Mouse (Mus musculus) adrenal gland, postnatal 4 days (tissue): Measurements from ENCODE around the gene Cstf2t. TPM values are rescaled to one million over a fixed set of nuclear protein-coding genes. Genes with fewer than 3 reads are reported as not detected.
A peak's percentile ranks its signal among the peaks of the same experiment; 100 is the strongest.

ENCODE experiments used
- DNase-seq, 2 experiments: peaks; one replicate each; pipeline ENCODE4 v3.0.0; 2021 to 2022; ENCODE audit warnings: low spot score in 2 of 2, mixed read lengths in 2 of 2
- long read RNA-seq, 2 experiments: library from polyadenylated mRNA; stranded (forward); transcript quantifications; one replicate each; pipeline ENCODE4 v2.0.0; 2021
- total RNA-seq, 2 experiments: library from RNA; stranded (reverse); gene quantifications; 2 replicates each; pipeline ENCODE4 v1.2.3; 2021

Cstf2t gene
- total RNA-seq, result 10 to 100 TPM; 34.7 to 40.2 TPM
- long read RNA-seq, experiment 1, full-length matches to known transcripts, result 32 of 32 reads
- long read RNA-seq, experiment 1, partial matches to known transcripts, result 0 of 32 reads
- long read RNA-seq, experiment 1, other reads (novel, unspliced or antisense), result 0 of 32 reads
- long read RNA-seq, experiment 2, full-length matches to known transcripts, result 96 of 99 reads
- long read RNA-seq, experiment 2, partial matches to known transcripts, result 0 of 99 reads
- long read RNA-seq, experiment 2, other reads (novel, unspliced or antisense), result 3 of 99 reads

DNA sequence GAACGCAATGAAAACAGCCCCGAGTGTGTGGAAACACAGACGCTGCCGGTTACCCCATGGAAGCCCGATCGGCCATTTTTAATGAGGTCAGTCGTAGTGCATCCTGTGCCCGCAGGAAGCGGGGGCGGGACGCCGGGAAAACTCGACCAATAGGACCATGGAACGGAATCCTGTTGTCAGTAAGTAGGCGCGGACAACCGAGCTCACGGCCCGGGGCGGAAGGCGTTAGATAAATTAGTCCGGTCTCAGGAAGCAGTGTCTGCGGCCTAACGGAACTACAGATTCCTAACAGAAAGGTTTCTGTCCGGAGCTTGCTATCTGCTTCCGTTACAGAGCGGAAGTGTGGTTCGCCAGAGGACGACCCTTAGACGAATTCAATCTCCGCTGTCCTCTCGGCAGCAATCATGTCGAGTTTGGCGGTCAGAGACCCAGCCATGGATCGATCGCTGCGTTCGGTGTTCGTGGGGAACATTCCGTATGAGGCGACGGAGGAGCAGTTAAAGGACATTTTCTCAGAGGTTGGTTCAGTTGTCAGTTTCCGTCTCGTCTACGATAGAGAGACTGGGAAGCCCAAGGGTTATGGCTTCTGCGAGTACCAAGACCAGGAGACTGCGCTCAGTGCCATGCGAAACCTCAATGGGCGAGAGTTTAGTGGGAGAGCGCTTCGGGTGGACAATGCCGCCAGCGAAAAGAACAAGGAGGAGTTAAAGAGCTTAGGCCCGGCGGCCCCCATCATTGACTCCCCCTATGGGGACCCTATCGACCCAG is at the start of gene Cstf2t:
Gene Cstf2t, plus strand, starts transcription at position 176 of the 768 bp plus-strand sequence.
- peak; percentile 95 to 98 for DNase-seq

GRCm38 (mm10) chr19:31038951-31039350 is 43.7 kb upstream of the Cstf2t start:
- DNase-seq, result no peak

DNA sequence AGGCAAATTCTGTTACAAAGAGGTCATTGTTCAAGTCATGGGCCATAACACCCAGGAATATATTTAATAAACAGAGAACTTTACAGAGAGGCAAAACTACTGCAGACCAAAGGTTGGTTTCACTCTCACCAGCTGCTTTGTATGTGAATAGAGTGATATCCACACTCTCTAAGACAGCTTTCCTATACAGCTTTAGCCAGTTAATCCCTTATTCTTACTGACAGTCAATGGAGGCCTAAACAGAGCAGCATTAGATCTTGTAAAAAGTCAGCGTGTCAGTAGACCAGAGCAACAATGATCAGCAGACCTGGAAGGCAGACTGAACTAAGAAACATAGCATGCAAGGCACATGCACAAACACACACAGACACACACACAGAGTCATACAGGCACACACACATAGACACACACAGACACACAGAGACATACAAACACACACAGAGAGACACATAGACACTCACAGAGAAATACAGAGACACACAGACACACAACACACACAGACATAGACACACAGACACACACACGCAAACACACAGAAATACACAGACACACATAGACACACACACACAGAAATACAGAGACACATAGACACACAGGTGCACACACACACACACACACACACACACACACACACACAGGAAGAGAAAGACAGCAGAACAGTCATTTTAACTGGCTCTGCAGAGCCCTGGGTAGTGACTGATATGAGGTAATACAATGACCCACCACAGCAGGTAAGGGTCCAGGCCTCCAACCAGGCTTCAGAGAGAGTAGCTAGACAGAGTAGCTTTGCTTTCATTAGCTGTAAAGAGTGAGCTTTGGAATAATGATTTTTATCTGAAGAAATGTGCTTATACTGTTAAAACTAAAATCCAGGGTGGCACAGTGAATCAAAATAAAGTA is 41.4 kb upstream of the Cstf2t start:
- DNase-seq, result no peak

DNA sequence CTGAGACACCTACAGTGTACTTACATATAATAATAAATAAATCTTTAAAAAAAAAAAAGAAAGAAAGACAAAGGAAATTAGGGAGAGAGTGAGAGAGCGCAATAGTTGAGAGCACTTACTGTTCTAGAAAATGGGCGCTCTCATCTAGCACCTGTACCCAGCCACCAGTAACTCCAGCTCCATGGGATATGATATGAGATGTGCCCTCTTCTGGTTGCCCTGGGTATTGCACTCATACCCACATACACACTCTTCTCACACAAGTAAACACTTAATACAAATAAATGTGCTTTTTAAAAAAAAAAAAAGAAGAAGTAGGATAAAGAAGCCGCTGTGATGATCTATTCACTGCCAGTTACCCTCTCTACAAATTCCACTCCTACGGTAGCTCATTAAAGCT is 36.0 kb upstream of the Cstf2t start:
- no peak for DNase-seq

- DNase-seq, result no peak
Measured at GRCm38 (mm10) chr19:31064740-31065139, 17.9 kb upstream of the Cstf2t start.

- DNase-seq, result no peak
Measured at GRCm38 (mm10) chr19:31065206-31065781, 17.3 kb upstream of the Cstf2t start.

DNA sequence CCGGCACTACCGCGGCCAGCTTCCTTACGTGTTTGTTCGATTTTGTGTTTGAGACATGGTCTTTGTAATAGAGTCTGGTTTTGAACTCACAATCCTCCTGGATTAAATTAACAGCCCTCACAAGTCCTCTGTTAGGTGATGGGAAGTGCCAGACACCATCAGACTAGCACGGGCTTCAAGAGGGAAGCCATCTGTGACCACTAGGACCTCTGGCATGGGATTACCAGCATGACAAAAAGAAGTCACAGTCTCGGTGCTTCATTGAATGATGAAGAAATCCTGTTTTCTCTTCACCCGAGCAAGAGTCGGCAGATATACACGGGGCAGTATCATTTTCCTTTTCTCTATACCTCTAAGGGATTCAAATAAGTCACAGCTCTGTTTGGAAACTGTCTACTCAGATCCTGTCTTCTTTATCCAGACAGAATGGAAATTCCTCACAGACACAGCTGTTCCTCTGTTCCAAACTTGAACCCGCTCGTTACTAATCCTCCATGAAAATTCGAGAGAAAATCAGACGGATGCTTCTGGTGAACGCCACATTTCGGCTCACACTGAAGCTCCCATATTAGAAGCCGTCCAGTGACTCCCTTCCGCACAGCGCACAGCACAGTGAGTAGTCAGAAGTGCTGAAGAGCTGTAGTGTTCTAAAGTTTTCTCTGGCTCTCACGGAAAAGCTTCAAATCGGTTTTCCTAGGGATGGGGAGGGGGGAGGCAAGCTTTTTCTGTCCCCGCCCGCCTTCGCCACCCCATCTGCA is 8.5 kb upstream of the Cstf2t start:
- DNase-seq, result no peak

GRCm38 (mm10) chr19:31074717-31075063 is 7.9 kb upstream of the Cstf2t start:
- no peak for DNase-seq

GRCm38 (mm10) chr19:31076106-31076505 is 6.5 kb upstream of the Cstf2t start:
- no peak for DNase-seq

DNA sequence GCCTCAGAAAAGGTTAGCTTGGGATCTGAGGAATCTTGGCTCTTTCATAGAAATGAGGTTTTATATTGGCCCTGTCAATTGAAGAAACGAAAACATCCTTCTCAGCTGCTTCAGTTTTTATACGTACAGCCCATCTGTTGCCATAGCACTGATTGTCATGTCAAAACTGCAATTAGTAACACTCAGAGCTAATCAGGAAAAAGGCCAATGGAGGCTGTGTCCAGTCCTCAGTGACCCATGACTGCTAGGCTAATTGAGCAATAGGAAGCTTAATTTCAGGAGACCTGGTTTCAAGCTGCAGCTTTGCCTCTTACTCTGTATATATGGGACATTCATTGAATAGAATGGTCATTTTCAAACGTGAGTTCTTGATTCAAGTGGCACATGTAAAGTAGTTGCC is 4.4 kb upstream of the Cstf2t start:
- no peak for DNase-seq

DNA sequence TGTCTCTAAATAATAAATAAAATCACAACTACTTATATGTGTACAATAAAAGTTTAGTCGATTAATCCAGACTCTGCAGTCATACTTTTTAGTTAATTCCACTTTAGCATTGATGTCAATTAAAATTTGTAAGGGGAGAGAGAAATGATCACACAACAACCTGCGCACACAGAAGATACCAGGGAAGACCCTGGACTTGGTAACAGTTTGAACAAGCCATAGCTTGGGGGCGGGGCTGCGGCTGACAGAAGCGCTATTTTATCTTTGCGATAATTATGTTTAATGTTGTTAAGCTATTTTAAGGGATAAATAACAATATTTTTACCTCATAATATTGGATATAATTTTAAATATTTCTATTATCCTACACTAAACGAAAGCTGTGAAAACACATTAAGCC is 411 bp upstream of the Cstf2t start:
- no peak for DNase-seq

DNA sequence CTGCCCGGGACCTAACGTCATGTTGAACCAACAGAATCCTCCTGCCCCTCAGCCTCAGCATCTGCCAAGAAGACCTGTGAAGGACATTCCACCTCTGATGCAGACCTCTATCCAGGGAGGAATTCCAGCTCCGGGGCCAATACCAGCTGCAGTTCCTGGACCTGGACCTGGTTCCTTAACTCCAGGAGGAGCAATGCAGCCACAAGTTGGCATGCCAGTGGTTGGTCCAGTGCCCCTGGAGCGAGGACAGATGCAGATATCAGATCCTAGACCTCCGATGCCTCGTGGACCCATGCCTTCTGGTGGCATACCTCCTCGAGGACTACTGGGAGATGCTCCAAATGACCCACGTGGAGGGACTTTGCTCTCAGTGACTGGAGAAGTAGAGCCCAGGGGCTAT is 1.1 kb downstream of the Cstf2t start:
- no peak for DNase-seq

DNA sequence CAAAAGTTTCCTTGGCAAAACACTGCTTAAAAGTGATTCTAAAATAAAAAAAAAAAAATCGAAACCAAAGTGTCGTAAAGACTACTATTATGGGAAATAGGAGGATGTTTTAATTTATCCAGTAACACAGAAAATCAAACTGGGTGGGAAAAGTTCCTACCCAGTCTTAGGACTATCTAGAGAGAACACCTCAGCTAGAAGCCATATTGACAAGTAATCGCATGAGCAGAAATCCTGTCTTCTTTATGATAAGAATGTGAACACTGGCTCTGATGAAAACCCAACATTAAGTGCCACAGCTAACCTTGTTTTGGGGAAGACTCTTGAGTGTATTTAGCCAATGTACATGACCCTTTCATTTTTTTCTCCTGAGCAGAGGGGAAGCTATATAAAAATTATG is 15.2 kb downstream of the Cstf2t start:
- DNase-seq, result no peak

DNA sequence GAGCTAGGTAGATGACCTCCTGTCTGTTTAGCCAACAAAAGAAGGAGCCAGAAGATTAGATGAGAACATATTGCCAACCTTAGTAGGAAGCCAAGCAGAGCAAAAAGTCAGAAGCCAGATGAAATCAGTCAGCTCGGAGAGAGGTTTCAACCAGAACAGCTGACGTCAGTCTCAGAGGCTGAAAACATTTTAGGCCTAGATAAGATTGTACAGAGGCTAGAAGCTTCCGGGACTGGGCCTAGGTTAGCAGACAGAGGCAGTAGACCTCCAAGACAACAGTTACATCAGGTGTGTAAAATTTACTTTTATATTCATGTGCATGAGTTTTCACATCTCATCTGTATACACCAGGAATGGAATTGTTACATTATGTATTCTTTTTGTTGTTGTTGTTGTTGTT is 16.7 kb downstream of the Cstf2t start:
- no peak for DNase-seq

DNA sequence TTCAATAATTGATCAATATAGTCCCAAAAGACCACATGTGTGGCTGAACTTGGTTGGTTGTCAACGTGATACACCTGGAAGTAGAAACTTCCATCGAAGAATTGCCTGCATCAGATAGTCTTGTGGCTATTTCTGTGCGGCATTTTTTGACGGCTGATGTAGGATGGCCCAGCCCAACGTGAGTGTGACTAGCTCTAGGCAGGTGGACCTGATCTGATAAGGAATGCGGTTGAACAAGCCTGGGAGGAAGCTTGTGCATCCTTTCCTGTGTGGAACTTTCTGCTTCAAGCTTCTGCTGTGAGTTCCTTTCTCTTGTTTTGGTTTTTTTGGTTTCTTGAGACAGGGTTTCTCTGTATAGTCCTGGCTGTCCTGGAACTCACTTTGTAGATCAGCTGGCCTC is 22.1 kb downstream of the Cstf2t start:
- no peak for DNase-seq

GRCm38 (mm10) chr19:31106036-31106435 is 23.4 kb downstream of the Cstf2t start:
- no peak for DNase-seq

DNA sequence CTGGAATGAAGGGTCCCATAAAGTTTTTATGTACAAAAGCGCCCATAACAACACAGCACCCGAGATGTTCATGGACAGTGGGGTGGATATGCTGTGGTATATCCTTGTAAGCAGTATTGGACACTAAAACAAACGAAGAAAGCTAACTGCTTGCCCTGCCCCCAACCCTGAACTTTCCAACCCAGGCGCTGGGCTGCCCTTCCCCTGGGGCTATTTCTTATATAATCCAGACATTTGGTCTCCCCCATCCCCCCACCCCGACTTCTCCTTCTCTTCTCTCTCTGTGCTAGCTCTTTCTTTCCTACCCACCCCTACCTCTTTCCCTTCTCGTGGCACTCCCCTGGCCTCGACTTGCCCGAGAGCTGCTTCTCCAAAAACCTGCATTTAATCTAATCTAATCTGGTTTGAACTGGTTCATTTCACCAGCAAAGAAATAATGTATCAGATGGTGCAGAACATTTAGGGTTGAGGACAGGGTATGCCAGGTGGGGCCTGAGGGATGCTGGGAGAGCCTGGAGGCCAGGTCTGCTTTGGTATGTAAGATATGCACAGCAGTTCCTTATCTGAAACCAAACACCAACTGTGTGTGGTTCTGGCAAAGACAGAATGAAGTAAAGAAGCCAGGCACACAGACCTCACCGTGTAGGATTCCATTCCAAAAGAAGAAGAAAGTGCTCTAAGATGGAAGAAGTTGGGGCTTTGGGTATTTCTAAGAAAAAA is 24.4 kb downstream of the Cstf2t start:
- DNase-seq, result no peak

GRCm38 (mm10) chr19:31114690-31115089 is 32.1 kb downstream of the Cstf2t start:
- DNase-seq, result no peak

DNA sequence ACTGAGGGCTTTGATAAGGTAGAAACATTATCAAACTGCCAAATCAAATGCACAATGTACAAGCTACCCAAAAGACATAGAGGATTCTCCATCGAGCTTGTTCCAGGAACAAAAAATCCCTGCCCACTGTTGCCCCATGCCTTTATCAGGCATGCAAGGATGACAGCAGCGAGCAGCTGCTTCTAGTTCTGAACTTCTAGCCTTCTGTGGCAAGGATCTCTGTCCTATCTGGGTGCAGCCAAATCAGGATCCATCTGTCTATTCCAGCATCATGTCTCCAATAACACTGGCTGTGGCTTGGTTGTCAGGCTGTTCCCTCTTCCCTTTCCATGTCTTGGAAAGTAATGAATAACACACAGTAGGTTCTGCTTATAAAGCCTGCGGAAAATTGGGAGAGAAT is 42.0 kb downstream of the Cstf2t start:
- DNase-seq, result no peak

DNA sequence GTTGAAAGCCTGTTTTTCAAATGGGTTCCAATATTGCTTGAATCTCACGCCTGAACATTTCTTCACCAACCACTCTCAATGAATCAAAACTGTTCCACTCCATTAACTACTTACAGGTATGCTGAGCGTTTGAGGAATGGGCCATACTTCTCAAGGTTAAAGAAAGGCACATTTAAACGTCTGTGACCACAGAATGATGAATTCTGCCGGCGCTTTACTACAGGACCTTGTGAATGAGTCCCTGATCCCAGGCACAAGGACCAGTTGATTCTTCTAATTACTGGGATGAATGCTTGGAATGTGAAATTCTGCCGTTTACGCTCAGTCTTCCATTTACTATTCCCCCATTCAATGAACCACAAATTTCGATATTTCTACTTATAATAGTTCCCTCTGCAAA is 50.0 kb downstream of the Cstf2t start:
- DNase-seq, result no peak
